Mouse (Mus musculus) thymus, adult 2 months (tissue): ENCODE data around the gene Map1b. TPM values are rescaled to one million over a fixed set of nuclear protein-coding genes. Genes with fewer than 3 reads are reported as not detected.

ENCODE experiments used
- DNase-seq: peaks from one replicate; pipeline ENCODE4 v3.0.0; 2021
- H3K27ac ChIP-seq: fragments of 200-500 bp; 2 replicates; pipeline ENCODE4 v1.5.1; 2012; ENCODE audit warnings: low read length, control low read depth; ENCODE audit not compliant: control insufficient read depth, insufficient read depth
- H3K27me3 ChIP-seq: fragments of 200-500 bp; 2 replicates; pipeline ENCODE4 v1.6.1; 2012; ENCODE audit warnings: mild to moderate bottlenecking, low read length, moderate library complexity, mixed read lengths; ENCODE audit not compliant: control insufficient read depth, insufficient read depth
- H3K36me3 ChIP-seq: fragments of 200-500 bp; 2 replicates; pipeline ENCODE4 v1.6.1; 2012; ENCODE audit warnings: mild to moderate bottlenecking, low read length, moderate library complexity; ENCODE audit not compliant: control insufficient read depth, insufficient read depth
- H3K4me1 ChIP-seq: fragments of 200-500 bp; replicated peaks from 2 replicates; pipeline ENCODE4 v1.6.1; 2012; ENCODE audit warnings: low read length; ENCODE audit not compliant: control insufficient read depth, insufficient read depth
- H3K4me3 ChIP-seq: fragments of 200-500 bp; 2 replicates; pipeline ENCODE4 v1.5.1; 2012; ENCODE audit warnings: mild to moderate bottlenecking, low read length, control low read depth, moderate library complexity; ENCODE audit not compliant: control insufficient read depth, insufficient read depth
- CTCF ChIP-seq: fragments of 200-500 bp; IDR thresholded peaks from 2 replicates; pipeline ENCODE4 v1.5.1; 2012; ENCODE audit warnings: mild to moderate bottlenecking, control low read depth, low read length, moderate library complexity, borderline replicate concordance; ENCODE audit not compliant: control insufficient read depth, poor library complexity, insufficient read depth; ENCODE audit errors: extremely low read depth
- POLR2A ChIP-seq: fragments of 200-500 bp; IDR thresholded peaks from 2 replicates; pipeline ENCODE4 v1.6.1; 2012; ENCODE audit warnings: mild to moderate bottlenecking, low read length, control low read depth, moderate library complexity; ENCODE audit not compliant: control insufficient read depth, poor library complexity, insufficient read depth; ENCODE audit errors: extremely low read depth
- WGBS: fragments of 180-500 bp; shearing (Covaris S2); methylation state at CpG from one replicate; pipeline ENCODE4 v1.1.7; 2018; 5-methylcytosine and 5-hydroxymethylcytosine counted together
- polyA plus RNA-seq: library from polyadenylated mRNA; depleted of rRNA; stranded (reverse); fragments of >200 nt; gene quantifications from 2 replicates; pipeline ENCODE4 v1.2.3, GENCODE M21; 2012

Map1b gene
- polyA plus RNA-seq, 1 experiment: 0.92 TPM

GRCm38 (mm10) chr13:99557813-99558212 is 41.5 kb upstream of the Map1b start:
- 73% methylated on average over 15 of the region's 15 CpGs for WGBS
- Histone ChIP-seq H3K27me3 (no peaks in the 10 kb centered on the region), H3K27ac (no peak overlapping the region), H3K4me1 (no peaks in the 10 kb centered on the region), H3K36me3 (no peaks in the 10 kb centered on the region), H3K4me3 (no peak overlapping the region)
- no peak for DNase-seq
- TF ChIP-seq CTCF: no peak
- TF ChIP-seq POLR2A: no peak

GRCm38 (mm10) chr13:99557331-99557730 is 41.0 kb upstream of the Map1b start:
- TF ChIP-seq CTCF (no peak), POLR2A (no peak)
- no peaks in the 10 kb centered on the region for H3K27me3 ChIP-seq
- no peak for DNase-seq
- H3K4me3 ChIP-seq: no peak overlapping the region
- 91% methylated on average over 5 of the region's 5 CpGs for WGBS
- H3K36me3 ChIP-seq: no peaks in the 10 kb centered on the region
- H3K27ac ChIP-seq: no peak overlapping the region
- H3K4me1 ChIP-seq: no peaks in the 10 kb centered on the region

DNA sequence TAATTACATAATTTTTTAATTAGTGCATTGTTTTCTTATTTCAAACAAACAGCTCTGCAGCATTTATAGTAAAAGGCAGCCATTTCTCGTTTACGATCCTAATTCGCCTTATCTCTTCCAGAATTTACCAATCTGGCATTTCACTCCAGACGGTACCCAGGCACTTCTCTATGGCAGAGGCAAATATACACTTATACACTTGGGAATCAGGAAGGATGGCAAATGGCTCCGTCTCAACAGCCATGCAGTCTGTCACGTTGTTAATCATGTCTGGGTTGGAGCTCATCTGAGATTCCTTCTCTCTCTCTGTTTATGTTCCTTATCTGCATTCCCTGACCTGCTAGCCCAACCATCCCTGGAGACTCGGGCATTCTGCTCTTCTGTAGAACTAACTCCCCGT is 38.6 kb upstream of the Map1b start:
- H3K27me3 ChIP-seq: no peaks in the 10 kb centered on the region
- TF ChIP-seq POLR2A (no peak), CTCF (no peak)
- no peaks in the 10 kb centered on the region for H3K4me1 ChIP-seq
- H3K27ac ChIP-seq: no peak overlapping the region
- H3K36me3 ChIP-seq: no peaks in the 10 kb centered on the region
- DNase-seq: no peak
- no peak overlapping the region for H3K4me3 ChIP-seq
- 75% methylated on average over 8 of the region's 8 CpGs for WGBS

DNA sequence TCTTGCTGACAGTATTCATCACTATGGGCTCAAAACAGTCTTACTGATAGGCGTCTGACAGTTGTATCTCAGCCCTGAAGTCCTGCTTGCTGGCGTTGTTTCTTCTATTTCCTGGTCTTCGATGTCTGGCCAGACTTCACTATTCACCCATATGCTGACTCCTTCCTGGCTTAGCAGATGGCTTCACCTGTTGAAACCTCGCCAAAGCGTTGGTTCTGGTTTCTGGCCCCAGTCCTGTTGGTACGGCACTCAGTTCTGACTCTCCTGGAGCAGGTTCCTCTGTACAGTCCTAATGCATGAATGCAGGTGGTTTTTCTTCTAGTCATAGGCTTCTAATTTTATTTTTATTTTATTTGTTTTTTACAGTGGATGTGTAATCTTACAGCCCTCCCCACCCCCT is 38.1 kb upstream of the Map1b start:
- Histone ChIP-seq H3K27ac (no peak overlapping the region), H3K27me3 (no peaks in the 10 kb centered on the region), H3K36me3 (no peaks in the 10 kb centered on the region), H3K4me1 (no peaks in the 10 kb centered on the region), H3K4me3 (no peak overlapping the region)
- WGBS: 83% methylated on average over 6 of the region's 6 CpGs
- no peak for DNase-seq
- no peak for TF ChIP-seq CTCF
- no peak for TF ChIP-seq POLR2A

DNA sequence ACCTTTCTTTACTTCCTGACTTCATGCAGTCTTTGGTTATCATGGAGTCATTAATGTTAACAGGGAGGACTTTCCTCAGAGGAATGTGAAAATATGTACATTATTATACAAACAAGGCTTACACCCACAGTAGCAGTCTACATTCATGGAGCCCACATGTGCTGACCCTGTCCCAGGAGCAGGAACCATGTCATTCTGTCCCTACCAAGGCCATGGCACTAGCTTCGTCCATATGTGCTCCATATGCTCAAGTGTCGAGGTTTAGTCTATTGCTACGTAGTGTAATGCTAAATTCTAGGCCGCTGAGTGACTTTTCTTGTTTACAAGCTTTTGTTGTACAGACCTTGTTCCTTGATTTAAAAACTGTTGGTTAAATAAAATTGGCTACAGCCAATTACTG is 36.0 kb upstream of the Map1b start:
- H3K27me3 ChIP-seq: no peaks in the 10 kb centered on the region
- TF ChIP-seq POLR2A (no peak), CTCF (no peak)
- DNase-seq: no peak
- H3K4me3 ChIP-seq: no peak overlapping the region
- no peak overlapping the region for H3K27ac ChIP-seq
- no peaks in the 10 kb centered on the region for H3K36me3 ChIP-seq
- H3K4me1 ChIP-seq: no peaks in the 10 kb centered on the region
- 97% methylated on average over 4 of the region's 4 CpGs for WGBS

GRCm38 (mm10) chr13:99550679-99551369 is 34.5 kb upstream of the Map1b start:
- TF ChIP-seq CTCF: no peak
- no peak for TF ChIP-seq POLR2A
- no peak overlapping the region for H3K4me3 ChIP-seq
- no peak for DNase-seq
- no peaks in the 10 kb centered on the region for H3K36me3 ChIP-seq
- WGBS: 88% methylated on average over 12 of the region's 12 CpGs
- H3K27ac ChIP-seq: no peak overlapping the region
- H3K27me3 ChIP-seq: no peaks in the 10 kb centered on the region
- no peaks in the 10 kb centered on the region for H3K4me1 ChIP-seq

GRCm38 (mm10) chr13:99550060-99550459 is 33.7 kb upstream of the Map1b start:
- 93% methylated on average over 4 of the region's 4 CpGs for WGBS
- Histone ChIP-seq H3K4me1 (no peaks in the 10 kb centered on the region), H3K27ac (no peak overlapping the region), H3K36me3 (no peaks in the 10 kb centered on the region), H3K4me3 (no peak overlapping the region), H3K27me3 (no peaks in the 10 kb centered on the region)
- TF ChIP-seq CTCF: no peak
- TF ChIP-seq POLR2A: no peak
- no peak for DNase-seq
